Mouse (Mus musculus) fat pad, adult 2 months (tissue): ENCODE results near the gene Syndig1.

Source experiments
- DNase-seq: peaks from one replicate; pipeline ENCODE4 v3.0.0-alpha.2; 2011; ENCODE audit warnings: low read depth, low spot score; ENCODE audit errors: extremely low read depth

Gene Syndig1

GRCm38 (mm10) chr2:149872496-149872895 lies 43.5 kb downstream of the Syndig1 start:
- DNase-seq: no peak

- no peak for DNase-seq
These were observed 44.3 kb downstream of the Syndig1 start for GRCm38 (mm10) chr2:149873346-149873745.

- DNase-seq: no peak
These were observed 48.9 kb downstream of the Syndig1 start for GRCm38 (mm10) chr2:149877954-149878353.

- DNase-seq: no peak
These were observed 58.6 kb downstream of the Syndig1 start for GRCm38 (mm10) chr2:149887634-149888033.

DNA sequence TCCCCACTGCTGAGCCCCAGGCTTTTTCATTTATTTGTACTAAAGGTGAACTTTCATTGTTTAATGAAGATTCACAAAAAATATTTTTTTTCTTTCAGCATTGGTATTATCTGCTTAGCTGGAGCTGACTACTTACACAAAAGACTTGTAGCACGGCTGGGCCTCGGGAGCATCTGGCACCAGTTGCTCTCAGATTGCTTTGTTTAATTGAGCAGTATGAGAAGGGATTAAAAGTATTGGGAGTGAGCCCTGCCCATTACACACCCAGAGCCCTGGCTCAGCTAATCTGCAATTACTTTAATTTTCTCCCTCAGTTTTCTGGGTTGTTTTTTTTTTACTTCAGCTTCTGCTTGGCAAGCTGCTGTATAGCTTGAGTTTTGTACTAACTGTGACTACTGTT lies 62.6 kb downstream of the Syndig1 start:
- no peak for DNase-seq

GRCm38 (mm10) chr2:149896337-149896736 lies 67.3 kb downstream of the Syndig1 start:
- no peak for DNase-seq

- no peak for DNase-seq
These were observed 70.6 kb downstream of the Syndig1 start for GRCm38 (mm10) chr2:149899615-149900014.

- DNase-seq: peak; percentile 11
These were observed 71.6 kb downstream of the Syndig1 start for GRCm38 (mm10) chr2:149900606-149901005.

- no peak for DNase-seq
These were observed 75.4 kb downstream of the Syndig1 start for GRCm38 (mm10) chr2:149904405-149904804.

DNA sequence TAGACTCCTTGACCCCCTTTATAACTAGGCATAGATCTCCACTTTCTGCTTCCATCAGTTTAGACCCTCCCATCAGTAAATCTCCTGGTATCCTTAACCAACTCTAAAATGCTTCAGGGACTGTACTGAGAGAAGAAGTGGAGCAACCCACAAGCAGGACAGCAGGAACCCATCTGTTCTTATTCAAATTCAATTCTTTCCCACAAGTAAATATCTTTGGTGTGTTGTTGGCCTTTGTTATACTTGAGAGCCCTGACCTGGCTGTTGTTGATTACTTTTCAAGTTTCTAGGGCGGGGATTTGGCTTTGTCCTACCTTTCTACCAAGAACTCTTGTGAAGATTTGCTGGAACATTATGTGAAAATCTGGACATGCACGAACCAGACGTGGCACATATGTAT lies 77.7 kb downstream of the Syndig1 start:
- no peak for DNase-seq

GRCm38 (mm10) chr2:149917162-149917561 lies 88.2 kb downstream of the Syndig1 start:
- DNase-seq: no peak

- DNase-seq: no peak
These were observed 94.5 kb downstream of the Syndig1 start for GRCm38 (mm10) chr2:149923561-149923960.

- no peak for DNase-seq
These were observed 96.9 kb downstream of the Syndig1 start for GRCm38 (mm10) chr2:149925911-149926310.

GRCm38 (mm10) chr2:149927001-149927400 lies 98.0 kb downstream of the Syndig1 start:
- no peak for DNase-seq

GRCm38 (mm10) chr2:149927481-149927880 lies 98.5 kb downstream of the Syndig1 start:
- DNase-seq: no peak

DNA sequence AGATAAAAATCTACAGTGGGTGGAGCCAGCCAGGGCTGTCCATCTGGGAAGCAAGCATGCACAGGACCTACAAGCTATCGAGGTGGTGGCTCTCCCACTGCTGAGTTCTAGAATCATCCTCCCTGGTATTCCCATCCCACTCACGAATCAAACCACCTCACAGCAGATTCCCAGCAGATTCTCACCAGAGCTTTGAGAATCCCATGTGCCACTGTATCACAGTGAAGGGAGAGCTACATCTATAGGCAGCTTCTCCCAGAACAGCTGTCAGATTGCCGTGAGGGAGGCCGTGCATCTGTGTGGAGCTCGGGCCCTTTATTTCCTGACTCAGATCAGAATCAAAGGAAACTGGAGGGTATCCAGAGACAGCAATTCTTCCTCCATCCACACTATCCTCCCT lies 101.0 kb downstream of the Syndig1 start:
- no peak for DNase-seq

- no peak for DNase-seq
These were observed 102.1 kb downstream of the Syndig1 start for GRCm38 (mm10) chr2:149931111-149931510.

DNA sequence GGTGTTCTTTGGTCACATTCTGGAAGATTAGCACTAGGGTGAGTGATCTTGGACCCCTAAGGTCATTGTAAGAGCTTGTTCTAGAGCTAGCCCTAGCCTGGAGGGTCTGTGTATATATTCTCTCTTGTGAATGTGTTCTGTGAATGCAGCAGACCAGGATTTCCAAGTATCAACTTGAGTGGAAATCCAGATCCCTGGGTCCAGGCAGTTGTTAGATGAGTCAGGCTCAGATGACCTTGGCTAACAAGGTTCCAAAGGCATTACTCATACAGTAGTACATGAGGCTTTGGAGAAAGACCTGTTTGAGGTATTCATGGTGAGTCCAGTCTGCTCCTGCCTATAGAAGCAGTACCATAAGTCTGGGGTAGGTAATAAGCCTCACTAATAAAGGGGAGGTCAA lies 103.1 kb downstream of the Syndig1 start:
- no peak for DNase-seq

DNA sequence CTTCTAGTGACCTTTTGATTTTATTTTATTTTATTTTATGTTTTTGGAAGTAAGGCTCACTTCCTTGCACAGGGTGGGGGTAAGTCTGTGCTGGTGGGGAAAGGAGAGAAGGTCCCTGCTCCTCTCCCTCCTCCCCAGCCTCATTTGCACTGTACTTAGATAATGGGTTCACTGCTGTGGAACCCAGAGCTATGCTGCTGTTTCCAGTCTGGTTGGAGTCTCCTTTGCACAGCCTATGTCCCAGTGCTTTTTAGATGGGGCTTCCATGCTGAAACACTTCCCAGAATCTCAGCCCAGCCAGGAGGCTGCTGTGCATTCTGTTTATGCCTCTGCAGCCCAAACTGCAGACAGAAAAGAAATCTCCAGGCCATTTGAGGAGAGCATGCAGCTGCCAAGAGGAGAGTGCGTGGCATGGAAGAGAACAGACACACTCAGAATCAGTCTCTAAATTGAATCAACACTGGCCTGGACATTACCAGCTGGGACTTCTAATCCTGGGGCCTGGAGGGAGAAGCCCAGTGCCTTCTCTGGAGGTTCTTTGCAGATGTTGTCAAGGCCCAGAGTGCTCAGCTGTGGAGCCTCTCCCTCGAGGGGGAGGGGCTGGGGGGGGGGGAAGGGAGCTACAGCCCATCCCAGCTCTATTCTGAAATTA lies 104.4 kb downstream of the Syndig1 start:
- DNase-seq: no peak

DNA sequence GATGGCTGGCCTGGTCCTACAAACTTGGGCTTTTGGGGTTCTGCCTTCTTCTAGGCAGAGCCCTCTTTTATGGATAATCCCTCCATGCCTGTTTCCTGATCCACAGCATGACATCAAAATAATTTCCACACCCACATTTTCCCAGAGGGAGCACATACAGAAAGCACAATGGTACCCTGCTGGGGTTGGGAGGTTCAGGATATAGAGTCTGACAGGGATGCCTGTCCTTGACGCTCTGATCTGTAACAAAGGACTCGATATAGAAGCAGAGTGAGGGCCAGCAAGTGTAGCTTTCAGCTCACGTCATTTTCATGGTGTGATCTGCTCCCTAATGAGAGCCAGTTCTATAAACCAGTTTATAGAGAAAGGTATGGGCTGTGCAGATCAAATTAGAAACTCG lies 105.1 kb downstream of the Syndig1 start:
- DNase-seq: no peak

GRCm38 (mm10) chr2:149938829-149939228 lies 109.8 kb downstream of the Syndig1 start:
- DNase-seq: no peak

DNA sequence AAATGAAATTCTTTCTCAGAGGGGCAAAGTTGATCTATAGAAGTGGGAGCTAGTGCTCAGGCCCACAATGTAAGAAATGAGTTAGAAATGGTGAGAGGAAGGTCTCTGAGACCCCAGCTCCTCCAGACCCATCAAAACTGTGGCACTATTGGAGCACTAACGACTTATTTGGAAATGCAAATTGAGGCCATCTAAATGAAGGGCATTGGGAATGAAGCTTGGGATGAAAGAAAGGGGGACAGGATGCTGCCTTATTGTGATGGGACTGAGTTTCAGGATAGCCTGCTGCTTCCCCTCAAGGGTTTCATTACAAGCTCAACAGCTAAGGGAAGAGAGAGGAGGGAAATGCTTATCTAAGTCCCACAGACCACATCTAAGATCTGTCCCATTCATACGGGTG lies 110.6 kb downstream of the Syndig1 start:
- DNase-seq: no peak

DNA sequence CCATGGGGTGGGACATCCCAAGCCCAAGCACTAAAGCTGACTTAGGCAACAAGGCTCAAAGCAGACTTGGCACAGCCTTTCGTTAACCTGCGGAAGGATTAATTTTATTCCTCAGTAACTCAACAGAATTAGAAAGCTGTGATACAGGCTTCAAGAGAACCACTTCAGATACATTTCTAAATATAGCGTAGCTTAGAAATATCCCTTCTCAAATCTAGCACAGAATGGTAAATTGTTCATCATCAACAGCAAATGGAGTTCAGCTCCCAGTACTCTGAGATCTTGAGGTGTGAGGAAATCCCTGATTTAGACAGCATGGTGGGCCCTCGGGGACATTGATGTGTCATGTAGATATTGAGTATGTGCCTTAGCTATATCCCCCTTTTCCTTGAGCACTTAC lies 121.6 kb downstream of the Syndig1 start:
- no peak for DNase-seq
